Mouse (Mus musculus) MEL (cell line): ENCODE results near the gene C1qc.

Experiments
- CTCF ChIP-seq, 3 experiments: IDR thresholded peaks in 2 of 3; conservative IDR thresholded peaks in 1 of 3; 2 replicates each; pipeline ENCODE4 v1.5.1; 2011 to 2012; ENCODE audit warnings: low read length in 3 of 3, low read depth in 2 of 3, mild to moderate bottlenecking in 2 of 3, improper control_type of control experiment in 1 of 3, inconsistent platforms in 1 of 3, mixed read lengths in 1 of 3, moderate library complexity in 1 of 3; ENCODE audit not compliant: control insufficient read depth in 1 of 3, insufficient read depth in 1 of 3, poor library complexity in 1 of 3, severe bottlenecking in 1 of 3
- EP300 ChIP-seq, 2 experiments: IDR thresholded peaks; 2 replicates each; pipeline ENCODE4 v1.6.1; 2011; ENCODE audit warnings: improper control_type of control experiment in 2 of 2, low read length in 2 of 2, low read depth in 1 of 2, mild to moderate bottlenecking in 1 of 2
- MYC ChIP-seq: IDR thresholded peaks from 2 replicates; pipeline ENCODE4 v1.6.1; 2011; ENCODE audit warnings: low read depth, mild to moderate bottlenecking, low read length, improper control_type of control experiment, moderate library complexity
- POLR2A ChIP-seq, 2 experiments: IDR thresholded peaks; 2 replicates each; pipeline ENCODE4 v1.6.1; 2011 to 2012; ENCODE audit warnings: low read length in 2 of 2, mild to moderate bottlenecking in 2 of 2, control low read depth in 1 of 2, improper control_type of control experiment in 1 of 2, low read depth in 1 of 2, moderate library complexity in 1 of 2; ENCODE audit not compliant: control insufficient read depth in 1 of 2, insufficient read depth in 1 of 2, poor library complexity in 1 of 2
- POLR2AphosphoS2 ChIP-seq: IDR thresholded peaks from 2 replicates; pipeline ENCODE4 v1.6.1; 2011; ENCODE audit warnings: low read length, improper control_type of control experiment
- SIN3A ChIP-seq: IDR thresholded peaks from 2 replicates; pipeline ENCODE4 v1.6.1; 2012; ENCODE audit warnings: low read length, improper control_type of control experiment, inconsistent platforms
- TBP ChIP-seq: IDR thresholded peaks from 2 replicates; pipeline ENCODE4 v1.8.0; 2011; ENCODE audit warnings: low read depth, low read length, improper control_type of control experiment
- TCF12 ChIP-seq: IDR thresholded peaks from 2 replicates; pipeline ENCODE4 v1.6.1; 2014; ENCODE audit warnings: low read depth, mild to moderate bottlenecking, inconsistent platforms, low read length, improper control_type of control experiment, moderate library complexity
- USF1 ChIP-seq: IDR thresholded peaks from 2 replicates; pipeline ENCODE4 v1.6.1; 2014; ENCODE audit warnings: low read depth, mild to moderate bottlenecking, inconsistent platforms, low read length, improper control_type of control experiment, moderate library complexity
- ZNF384 ChIP-seq: IDR thresholded peaks from 2 replicates; pipeline ENCODE4 v1.6.1; 2012; ENCODE audit warnings: low read depth, mild to moderate bottlenecking, inconsistent platforms, low read length, improper control_type of control experiment

- no peak for TF ChIP-seq CTCF (IDR thresholded peaks at IDR 0.05 in 2 of 3, conservative IDR thresholded peaks at IDR 0.05 in 1 of 3; ENCODE audit: control insufficient read depth in 1 of 3, insufficient read depth in 1 of 3, low read depth in 2 of 3, low read length in 3 of 3, poor library complexity in 1 of 3, severe bottlenecking in 1 of 3)
- no peak for TF ChIP-seq TBP
- TF ChIP-seq USF1: no peak
- no peak for TF ChIP-seq MYC
- no peak for TF ChIP-seq EP300 (IDR thresholded peaks at IDR 0.05; ENCODE audit: low read depth in 1 of 2, low read length in 2 of 2)
- TF ChIP-seq POLR2A (IDR thresholded peaks at IDR 0.05; ENCODE audit: control insufficient read depth in 1 of 2, insufficient read depth in 1 of 2, low read depth in 1 of 2, low read length in 2 of 2, poor library complexity in 1 of 2): no peak
- TF ChIP-seq POLR2AphosphoS2: no peak
- TF ChIP-seq ZNF384: no peak
- no peak for TF ChIP-seq SIN3A
- no peak for TF ChIP-seq TCF12
These were observed 20.0 kb upstream of the C1qc start for GRCm38 (mm10) chr4:136912841-136913240.
